Mouse (Mus musculus) Patski (cell line): ENCODE measurements around the gene Myzap. TPM values are rescaled to one million over a fixed set of nuclear protein-coding genes. Genes with fewer than 3 reads are reported as not detected.
"Not testable (repeated sequence)": the region's sequence is repeated elsewhere in the genome, so short reads cannot be mapped to it uniquely, and the experiment has no call there.

Source experiments
- ATAC-seq: fragments of 100-300 bp; one replicate; pipeline ENCODE4 v1.8.0; 2021
- CTCF ChIA-PET: fragments of 350-600 bp; sonication (Branson Sonifier 250); formaldehyde crosslinking; loops from one replicate; lab custom pipeline; 2022; ENCODE audit warnings: inconsistent platforms; lab: Charles Lee
- POLR2A ChIA-PET: fragments of 350-600 bp; sonication (Branson Sonifier 250); formaldehyde crosslinking; loops from one replicate; lab custom pipeline; 2022; ENCODE audit warnings: antibody characterized with exemption, inconsistent platforms; lab: Charles Lee
- DNase-seq: peaks from one replicate; pipeline ENCODE4 v3.0.0-alpha.2; 2011; ENCODE audit warnings: low read depth, low spot score
- H3K27me3 ChIP-seq: fragments of 371-371 bp; one replicate; pipeline ENCODE4 v1.5.1; 2021
- CTCF ChIP-seq: fragments of 100-300 bp; IDR thresholded peaks from one replicate; pipeline ENCODE4 v1.5.1; 2021
- in situ Hi-C: fragments of 300-500 bp; cut with MboI; formaldehyde crosslinking; loops from 3 replicates; pipeline ENCODE4 v1.11.1; 2018; ENCODE audit warnings: low pct_unique_long_range_greater_than_20kb, mixed read lengths
- polyA plus RNA-seq: library from polyadenylated mRNA; unstranded; gene quantifications from one replicate; pipeline ENCODE4 v1.2.3, GENCODE M21; 2021

Gene Myzap
- polyA plus RNA-seq, 1 experiment from 2014 or later, result 0.71 TPM

DNA sequence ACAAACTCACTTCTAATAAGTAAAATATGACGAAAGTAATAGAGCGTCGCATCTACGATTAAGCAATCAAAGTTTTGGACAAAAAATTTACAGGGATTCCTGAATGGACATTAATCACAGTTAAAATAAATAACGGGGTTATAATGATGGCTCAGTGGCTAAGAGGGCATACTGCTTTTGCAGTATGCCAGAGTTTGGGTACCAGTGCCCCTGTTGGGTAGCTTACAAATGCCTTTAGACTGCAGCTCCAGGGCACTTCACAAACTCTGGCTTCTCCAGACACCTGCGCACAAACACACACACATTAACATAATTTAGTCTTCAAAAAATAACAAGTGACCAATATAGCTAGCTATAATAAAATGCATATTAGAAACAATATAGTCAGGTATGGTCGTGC, 106.0 kb downstream of the Myzap start:
- POLR2A ChIA-PET, result no interaction called here
- ATAC-seq, result no peak
- no peak for TF ChIP-seq CTCF
- DNase-seq, result no peak
- CTCF ChIA-PET, result interaction anchor here (1.0 kb wide), 2 partner anchors 9 to 130 kb away, joined by 3 read pairs; no protein-coding TSS in a partner anchor
- H3K27me3 ChIP-seq, result no peaks in the 10 kb centered on the region
- in situ Hi-C loops, result no loop called here

DNA sequence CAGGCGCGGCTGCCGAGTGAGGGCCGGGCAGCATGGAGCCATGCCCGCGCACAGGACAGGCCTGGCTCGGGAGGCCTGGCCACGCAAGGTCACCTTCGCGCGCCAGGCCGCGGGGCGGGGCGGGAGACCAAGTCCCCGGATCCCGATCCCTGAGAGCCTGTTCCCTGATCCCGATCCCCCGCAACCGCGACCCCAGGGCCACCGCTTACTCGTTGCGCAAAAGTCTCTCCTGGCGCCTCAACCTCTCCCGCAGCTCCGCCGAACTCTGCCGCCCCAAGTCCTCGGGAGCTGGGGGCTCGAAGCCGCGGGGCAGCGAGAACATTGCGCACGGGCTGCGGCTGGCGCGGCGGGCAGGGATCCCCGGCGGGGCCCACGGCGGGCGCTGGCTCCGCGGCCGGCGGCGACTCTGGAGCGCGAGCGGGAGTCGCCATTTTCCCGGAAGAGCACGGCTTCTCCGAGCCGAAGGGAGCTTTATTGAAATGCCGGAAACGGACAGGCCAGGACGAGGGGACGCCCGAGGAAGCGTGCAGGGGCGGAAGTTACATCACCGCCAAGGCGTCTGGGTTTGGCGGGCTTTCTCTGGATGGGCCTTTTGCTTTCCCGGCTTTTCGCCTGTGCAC, 106.6 kb downstream of the Myzap start, which contains the start of gene Polr2m:
Gene Polr2m (minus strand): TSS at position 461 of the 620 bp plus-strand sequence.
- DNase-seq (peak; percentile 54), ATAC-seq (peak; percentile 62)
- H3K27me3 ChIP-seq, result no peaks in the 10 kb centered on the region
- no peak for TF ChIP-seq CTCF
- ChIA-PET CTCF (interaction anchor here (1.0 kb wide), 2 partner anchors 10 to 131 kb away, joined by 3 read pairs; no protein-coding TSS in a partner anchor), POLR2A (interaction anchor here (0.8 to 1.0 kb wide), 2 partner anchors 11 to 321 kb away, joined by 3 read pairs; no protein-coding TSS in a partner anchor)
- in situ Hi-C loops, result no loop called here

DNA sequence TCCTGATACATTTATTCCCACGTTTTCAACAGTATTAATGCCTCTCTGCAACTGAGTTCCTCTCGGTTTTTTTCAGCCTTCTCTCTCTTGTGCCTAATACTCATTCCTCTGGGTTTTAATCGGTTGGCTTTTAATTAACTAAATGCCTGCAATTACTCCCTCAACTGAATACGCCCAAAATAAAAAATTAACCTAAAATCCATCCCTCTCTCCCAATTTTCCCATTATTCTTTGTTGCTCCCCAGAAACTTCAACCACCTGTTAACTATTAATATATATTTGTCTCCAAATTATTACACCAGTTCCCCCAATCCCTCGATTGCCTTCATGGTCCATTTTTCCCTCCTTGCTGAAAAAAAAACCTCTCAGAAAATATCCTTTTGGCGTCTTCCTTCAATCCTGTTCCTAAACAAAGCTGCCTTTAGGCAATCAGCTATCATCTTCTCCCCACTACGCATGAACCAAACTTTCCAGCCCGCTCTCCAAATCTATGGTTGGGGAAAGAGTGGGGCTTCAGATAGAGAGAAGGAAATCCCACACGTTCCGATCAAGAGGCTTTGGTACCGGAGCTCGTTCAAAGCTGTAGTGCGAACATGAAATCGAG, 107.2 kb downstream of the Myzap start:
- POLR2A ChIA-PET, result interaction anchor here (0.8 to 1.0 kb wide), 2 partner anchors 12 to 321 kb away, joined by 3 read pairs; no protein-coding TSS in a partner anchor
- DNase-seq (peak; percentile 24), ATAC-seq (no peak)
- in situ Hi-C loops, result no loop called here
- TF ChIP-seq CTCF, result no peak
- no peaks in the 10 kb centered on the region for H3K27me3 ChIP-seq
- CTCF ChIA-PET, result no interaction called here

DNA sequence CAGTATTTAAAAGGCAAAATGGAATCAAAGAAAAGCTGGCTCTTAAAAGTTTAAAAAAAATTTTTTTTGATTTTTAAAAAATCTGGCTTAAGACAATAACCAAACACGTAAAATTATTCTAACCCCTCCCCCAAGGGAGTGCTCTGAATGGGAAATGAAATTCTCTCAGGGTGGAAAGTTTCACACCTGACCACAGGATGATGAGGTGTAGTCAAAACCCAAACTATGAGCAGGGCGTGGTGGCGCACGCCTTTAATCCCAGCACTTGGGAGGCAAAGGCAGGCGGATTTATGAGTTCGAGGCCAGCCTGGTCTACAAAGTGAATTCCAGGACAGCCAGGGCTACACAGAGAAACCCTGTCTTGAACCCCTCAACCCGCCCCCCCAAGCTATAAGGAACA, 108.3 kb downstream of the Myzap start:
- DNase-seq, in situ Hi-C loops, ATAC-seq, POLR2A ChIA-PET, H3K27me3 ChIP-seq: not testable (repeated sequence)
- CTCF ChIA-PET, result interaction anchor here (0.6 kb wide), 1 partner anchor 280 kb away, joined by 3 read pairs; no protein-coding TSS in a partner anchor

DNA sequence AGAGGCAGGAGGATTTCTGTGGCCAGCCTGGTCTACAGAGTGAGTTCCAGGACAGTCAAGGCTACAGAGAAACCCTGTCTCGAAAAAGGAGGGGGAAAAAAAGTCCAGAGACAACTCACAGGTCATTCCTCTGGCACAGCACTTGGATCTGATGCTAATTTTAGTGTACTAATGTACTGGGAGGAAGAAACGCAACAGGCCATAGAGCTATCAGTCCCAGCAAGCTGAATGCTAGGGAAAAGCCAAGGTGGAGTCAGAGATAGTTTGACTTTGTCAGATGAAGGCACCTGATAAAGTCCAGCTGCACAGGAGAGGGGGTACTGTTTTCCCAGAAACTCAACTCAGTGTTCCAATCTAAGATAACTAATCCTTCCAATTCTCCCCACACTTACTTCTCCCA, 111.9 kb downstream of the Myzap start:
- no peaks in the 10 kb centered on the region for H3K27me3 ChIP-seq
- no peak for ATAC-seq
- CTCF ChIA-PET, result interaction anchor here (1.0 kb wide), 1 partner anchor 11 kb away, joined by 4 read pairs; no protein-coding TSS in a partner anchor
- POLR2A ChIA-PET, result no interaction called here
- DNase-seq, result no peak
- no peak for TF ChIP-seq CTCF
- in situ Hi-C loops, result no loop called here

- in situ Hi-C loops, result no loop called here
- CTCF ChIA-PET, result interaction anchor here (1.5 to 1.9 kb wide), 2 partner anchors 12 to 22 kb away, joined by 3 to 4 read pairs; no protein-coding TSS in a partner anchor
Observed at GRCm38 (mm10) chr9:71479413-71479812, 112.7 kb downstream of the Myzap start.

GRCm38 (mm10) chr9:71478596-71478995, 113.6 kb downstream of the Myzap start:
- TF ChIP-seq CTCF, result no peak
- ATAC-seq, result no peak
- ChIA-PET CTCF (interaction anchor here (1.5 to 1.9 kb wide), 2 partner anchors 11 to 23 kb away, joined by 3 to 4 read pairs; no protein-coding TSS in a partner anchor), POLR2A (no interaction called here)
- in situ Hi-C loops, result no loop called here
- DNase-seq, result no peak
- H3K27me3 ChIP-seq, result no peaks in the 10 kb centered on the region

More at GRCm38 (mm10) chr9:71479413-71479812, 112.7 kb downstream of the Myzap start:
- no peaks in the 10 kb centered on the region for H3K27me3 ChIP-seq
- POLR2A ChIA-PET, result no interaction called here
- ATAC-seq (no peak), DNase-seq (no peak)
- no peak for TF ChIP-seq CTCF

DNA sequence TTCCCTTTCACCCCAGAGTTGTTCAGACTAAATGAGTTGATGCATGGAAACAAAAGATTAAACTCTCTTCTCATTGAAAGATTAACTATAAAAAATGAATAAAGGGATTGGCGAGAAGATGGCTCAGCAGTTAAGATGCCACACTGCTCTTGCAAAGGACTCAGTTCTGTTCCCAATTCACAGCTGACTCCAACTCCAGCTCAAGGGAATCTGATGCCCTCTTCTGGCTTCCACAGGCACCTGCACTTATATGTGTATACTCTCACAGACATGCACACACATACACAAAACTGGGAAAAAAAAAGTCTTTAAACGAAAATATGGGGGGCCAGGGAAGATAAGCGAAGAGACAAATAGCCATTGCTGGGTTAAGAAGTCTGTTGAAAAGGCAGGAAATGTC, 115.6 kb downstream of the Myzap start:
- ATAC-seq, result no peak
- in situ Hi-C loops, result no loop called here
- POLR2A ChIA-PET, result interaction anchor here (0.6 to 0.7 kb wide), 2 partner anchors 278 to 1470 kb away, joined by 3 to 4 read pairs; no protein-coding TSS in a partner anchor
- no peak for TF ChIP-seq CTCF
- no peaks in the 10 kb centered on the region for H3K27me3 ChIP-seq
- CTCF ChIA-PET, result interaction anchor here (1.6 kb wide), 1 partner anchor 10 kb away, joined by 6 read pairs; no protein-coding TSS in a partner anchor
- DNase-seq, result no peak

GRCm38 (mm10) chr9:71475536-71475935, 116.6 kb downstream of the Myzap start:
- in situ Hi-C loops, result no loop called here
- H3K27me3 ChIP-seq, result no peaks in the 10 kb centered on the region
- DNase-seq, result no peak
- ChIA-PET POLR2A (no interaction called here), CTCF (interaction anchor here (1.6 kb wide), 1 partner anchor 9 kb away, joined by 6 read pairs; no protein-coding TSS in a partner anchor)
- no peak for TF ChIP-seq CTCF
- ATAC-seq, result no peak

DNA sequence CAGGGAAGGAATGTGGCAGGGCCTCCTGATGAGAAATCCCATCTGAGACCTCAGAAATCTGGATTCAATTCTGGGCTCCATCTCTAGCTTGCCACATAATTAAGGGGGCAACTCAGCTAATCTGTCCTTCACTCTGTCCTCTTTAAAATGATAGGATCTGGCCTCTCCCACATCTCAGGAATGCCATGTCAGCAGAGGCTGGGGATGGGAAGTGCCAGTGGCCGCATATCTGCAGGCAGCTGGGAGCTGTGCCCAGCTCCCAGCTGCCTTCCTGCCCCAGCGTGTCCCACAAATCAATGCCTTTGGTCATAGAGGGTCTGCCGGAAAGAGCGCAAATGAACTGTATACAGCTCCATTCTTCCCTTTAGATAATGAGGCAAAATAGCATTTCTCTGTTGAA, 124.7 kb downstream of the Myzap start:
- TF ChIP-seq CTCF, result no peak
- POLR2A ChIA-PET, result no interaction called here
- CTCF ChIA-PET, result interaction anchor here (0.7 kb wide), 1 partner anchor 11 kb away, joined by 3 read pairs; no protein-coding TSS in a partner anchor
- in situ Hi-C loops, result no loop called here
- no peak for ATAC-seq
- no peak for DNase-seq
- H3K27me3 ChIP-seq, result no peaks in the 10 kb centered on the region
